Mouse (Mus musculus): ENCODE measurements around the gene Mrpl58. TPM values are rescaled to one million over a fixed set of nuclear protein-coding genes. Genes with fewer than 3 reads are reported as not detected.

Mrpl58 gene
- total RNA-seq, 2 experiments from 2014 or later: 100 to 105 TPM

DNA sequence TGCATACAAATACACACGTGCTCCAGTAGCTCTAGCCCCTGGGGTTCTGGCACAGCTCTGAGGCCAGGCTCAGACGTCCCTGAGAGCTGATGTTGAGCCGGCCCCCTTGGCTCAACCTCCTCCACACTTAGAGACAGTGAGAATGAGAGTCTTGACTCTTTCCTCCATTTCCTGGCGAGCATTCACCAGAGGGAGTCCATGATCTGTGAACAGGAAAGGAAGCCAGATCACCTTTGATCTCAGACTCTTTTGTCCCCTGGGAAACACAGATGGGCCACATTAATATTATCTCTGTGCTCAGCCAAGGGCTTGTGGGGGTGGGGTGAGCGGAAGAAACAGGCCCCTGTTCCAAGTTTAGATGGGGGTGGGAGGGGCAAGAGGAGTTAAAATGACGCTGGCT lies 53.9 kb downstream of the Mrpl58 start:
- DNase-seq (ENCODE audit: low spot score in 2 of 2): no peak
- H3K27ac ChIP-seq: no peak overlapping the region
- no peak for TF ChIP-seq CTCF (conservative IDR thresholded peaks at IDR 0.05)
- no peak overlapping the region for H3K4me3 ChIP-seq

- TF ChIP-seq CTCF (conservative IDR thresholded peaks at IDR 0.05): peak; percentile 41
- DNase-seq (ENCODE audit: low spot score in 2 of 2): no peak
- Histone ChIP-seq H3K4me3 (no peak overlapping the region), H3K27ac (no peak overlapping the region)
Observed at GRCm38 (mm10) chr11:115460976-115461375, 57.4 kb downstream of the Mrpl58 start.

DNA sequence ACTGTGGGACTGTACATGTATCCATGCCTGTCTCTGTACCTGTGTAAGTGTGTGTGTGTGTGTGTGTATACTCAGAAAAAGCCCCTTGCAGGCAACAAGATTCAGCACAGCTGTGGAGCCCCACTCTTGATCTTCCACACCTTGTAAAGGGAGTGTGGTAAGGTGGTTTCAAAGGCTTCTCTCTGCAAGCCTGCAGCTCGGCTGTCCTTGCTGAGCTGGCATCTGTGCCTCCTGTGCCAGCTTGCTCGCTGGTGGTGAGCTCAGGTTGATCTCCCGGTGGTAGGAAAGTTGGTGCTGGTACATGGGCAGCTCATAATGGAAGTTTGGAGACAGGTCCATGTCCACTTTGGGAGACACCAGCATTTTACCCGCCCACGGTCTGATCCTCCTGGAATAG lies 58.3 kb downstream of the Mrpl58 start:
- DNase-seq (ENCODE audit: low spot score in 2 of 2): no peak
- Histone ChIP-seq H3K4me3 (no peak overlapping the region), H3K27ac (no peak overlapping the region)
- no peak for TF ChIP-seq CTCF (conservative IDR thresholded peaks at IDR 0.05)

Small RNA genes lying within 50 kb of the gene (microRNA-seq; reads per million reads assigned to microRNA genes)
- gene Mir3968: 0 reads per million in 2 experiments

Other genes starting within 250 kb of the Mrpl58 start
- gene Slc9a3r1, start 240.4 kb upstream of the Mrpl58 start, total RNA-seq (2021): 10 to 100 TPM; 67.3 to 74.6 TPM
- 10 to 100 TPM; 18.1 to 20.1 TPM for gene Tmem104, start 216.3 kb upstream of the Mrpl58 start, total RNA-seq (2021)
- 10 to 100 TPM; 20.5 to 20.6 TPM for gene Nat9, start 215.9 kb upstream of the Mrpl58 start, total RNA-seq (2021)
- gene Grin2c, start 136.5 kb upstream of the Mrpl58 start, total RNA-seq (2021): 10 to 100 TPM; 47.4 to 47.5 TPM
- gene Fdxr, start 126.7 kb upstream of the Mrpl58 start, total RNA-seq (2021): 10 to 100 TPM; 22.4 to 22.5 TPM
- gene Fads6, start 106.1 kb upstream of the Mrpl58 start, total RNA-seq (2021): 10 to 100 TPM; 13.2 to 15.1 TPM
- under 1 TPM; 0.51 to 0.59 TPM for gene Otop2, start 96.6 kb upstream of the Mrpl58 start, total RNA-seq (2021)
- under 1 TPM; 0.37 to 0.64 TPM for gene Ush1g, start 81.7 kb upstream of the Mrpl58 start, total RNA-seq (2021)
- under 1 TPM in 1 of 2 experiments, not detected in 1; 0.20 TPM for gene Otop3, start 69.0 kb upstream of the Mrpl58 start, total RNA-seq (2021)
- gene Hid1, start 36.0 kb upstream of the Mrpl58 start, total RNA-seq (2021): 100 to 1,000 TPM; 110 to 119 TPM
- gene Cdr2l, start 21.8 kb upstream of the Mrpl58 start, total RNA-seq (2021): 10 to 100 TPM; 21.9 to 26.1 TPM
- gene Atp5h, start 16.2 kb downstream of the Mrpl58 start, total RNA-seq (2021): 100 to 1,000 TPM; 467 to 494 TPM
- 10 to 100 TPM; 74.5 to 74.6 TPM for gene Kctd2, start 16.4 kb downstream of the Mrpl58 start, total RNA-seq (2021)
- not detected for gene Trim80, start 36.8 kb downstream of the Mrpl58 start, total RNA-seq (2021)
- not detected for gene Slc16a5, start 58.7 kb downstream of the Mrpl58 start, total RNA-seq (2021)
- gene Armc7, start 71.9 kb downstream of the Mrpl58 start, total RNA-seq (2021): 10 to 100 TPM; 10.4 to 10.9 TPM
- gene Nt5c, start 88.1 kb downstream of the Mrpl58 start, total RNA-seq (2021): 10 to 100 TPM; 64.3 to 65.5 TPM
- gene Jpt1, start 110.6 kb downstream of the Mrpl58 start, total RNA-seq (2021): 100 to 1,000 TPM; 140 to 142 TPM
- 100 to 1,000 TPM; 318 to 328 TPM for gene Sumo2, start 132.5 kb downstream of the Mrpl58 start, total RNA-seq (2021)
- gene Nup85, start 160.7 kb downstream of the Mrpl58 start, total RNA-seq (2021): 10 to 100 TPM; 48.7 to 49.3 TPM
- gene Mrps7, start 200.2 kb downstream of the Mrpl58 start, total RNA-seq (2021): 10 to 100 TPM; 50.4 to 50.8 TPM
- gene Gga3, start 200.3 kb downstream of the Mrpl58 start, total RNA-seq (2021): 10 to 100 TPM; 67.9 to 91.9 TPM
- 10 to 100 TPM; 19.5 to 22.5 TPM for gene Mif4gd, start 209.2 kb downstream of the Mrpl58 start, total RNA-seq (2021)
- 10 to 100 TPM; 60.4 to 66.6 TPM for gene Slc25a19, start 224.5 kb downstream of the Mrpl58 start, total RNA-seq (2021)